Mouse (Mus musculus): ENCODE data around the gene Ints11.

Ints11 gene

GRCm38 (mm10) chr4:155848434-155849095, 20.8 kb upstream of the Ints11 start:
- DNase-seq (ENCODE audit: low spot score in 2 of 2): no peak

DNA sequence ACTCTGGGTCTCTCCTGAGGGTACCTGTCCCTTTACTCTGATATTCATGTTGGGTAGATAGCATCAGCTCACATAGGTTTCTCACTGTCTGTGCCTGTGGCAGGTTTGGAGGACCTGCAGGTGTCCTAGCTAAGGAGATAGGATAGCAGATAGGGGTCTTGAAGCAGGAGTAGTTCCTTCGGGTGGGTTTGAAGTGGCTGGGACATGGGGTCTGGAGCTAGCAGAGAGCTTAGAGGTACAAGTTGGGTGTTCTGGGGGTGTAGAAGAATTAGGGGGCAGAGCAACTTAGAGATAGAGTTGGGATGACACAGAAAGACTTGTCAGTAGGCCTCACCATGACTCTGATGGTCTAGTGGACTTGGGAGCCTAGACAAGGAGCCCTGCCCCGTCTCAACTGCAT, 20.0 kb upstream of the Ints11 start:
- DNase-seq (ENCODE audit: low spot score in 2 of 2): no peak

DNA sequence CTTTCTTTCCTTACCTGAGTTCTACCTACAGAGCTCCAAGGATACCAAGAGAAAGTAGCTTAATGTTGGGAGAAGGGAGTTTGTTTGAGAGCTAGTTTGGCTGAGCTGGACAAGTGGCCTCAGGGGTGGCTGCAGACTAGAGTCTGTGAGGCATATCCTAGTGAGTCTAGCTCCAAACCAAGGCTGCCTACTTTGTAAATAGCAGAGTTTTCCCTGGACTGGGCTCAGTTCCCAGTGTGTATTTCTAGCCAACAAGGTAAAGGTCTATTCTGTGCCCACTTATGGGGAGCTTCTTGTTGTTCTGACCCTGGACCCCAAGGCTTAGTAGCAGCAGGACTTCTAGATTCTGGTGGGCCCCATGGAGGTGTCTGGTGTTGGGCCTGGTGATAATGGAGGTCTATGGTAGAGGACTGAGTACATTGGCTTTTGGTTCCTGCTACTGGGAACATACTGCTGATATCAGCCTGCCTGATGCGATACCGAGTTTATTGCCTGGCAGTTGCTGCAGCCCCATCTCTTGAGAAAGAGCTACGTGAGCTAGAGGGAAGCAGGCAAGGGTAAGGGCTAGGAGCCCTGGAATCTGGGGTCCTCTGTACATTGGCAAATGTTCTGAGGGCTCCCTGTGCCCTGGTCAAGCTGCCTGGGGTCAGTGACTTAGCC, 19.4 kb upstream of the Ints11 start:
- no peak for DNase-seq (ENCODE audit: low spot score in 2 of 2)

- DNase-seq (ENCODE audit: low spot score in 2 of 2): no peak
Observed at GRCm38 (mm10) chr4:155851368-155851767, 18.0 kb upstream of the Ints11 start.

DNA sequence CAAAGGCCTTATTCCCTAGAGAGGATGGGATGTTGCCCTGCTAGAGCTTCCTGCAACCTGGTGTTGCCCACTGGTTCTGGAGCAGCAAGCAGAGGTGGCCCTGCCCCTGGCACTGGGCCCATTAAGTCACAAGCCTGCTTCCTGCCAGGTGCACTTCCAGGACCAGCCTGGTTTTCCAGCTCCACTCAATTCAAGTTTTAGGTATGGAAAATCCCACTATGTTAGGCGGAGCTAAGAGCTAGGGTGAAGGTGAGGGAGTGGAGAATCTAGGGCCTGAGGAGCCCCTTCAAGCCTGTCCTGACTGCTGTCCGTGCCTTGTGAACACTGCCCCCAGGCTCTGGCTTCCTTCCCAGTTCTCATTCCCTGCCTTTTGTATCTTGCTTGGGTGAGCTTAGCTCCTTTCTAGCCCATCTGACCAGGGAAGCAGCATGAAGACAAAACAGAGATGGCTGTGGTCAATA, 17.4 kb upstream of the Ints11 start:
- DNase-seq (ENCODE audit: low spot score in 2 of 2): no peak

DNA sequence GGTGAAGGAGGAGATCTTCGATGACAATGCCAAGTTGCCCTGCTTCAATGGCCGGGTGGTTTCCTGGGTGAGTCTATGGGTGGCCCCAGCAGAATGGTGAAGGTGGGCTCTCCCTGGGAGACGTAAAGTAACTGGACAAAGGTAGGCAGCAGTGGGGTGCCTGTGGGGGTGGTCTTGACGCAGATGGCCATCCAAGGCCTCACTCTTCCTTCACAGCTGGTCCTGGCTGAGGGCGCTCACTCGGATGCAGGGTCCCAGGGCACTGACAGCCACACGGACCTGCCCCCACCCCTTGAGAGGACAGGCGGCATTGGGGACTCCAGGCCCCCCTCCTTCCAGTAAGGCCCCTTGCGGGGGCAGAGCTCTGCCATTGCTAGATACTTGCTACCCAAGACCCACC, 15.9 kb upstream of the Ints11 start:
- DNase-seq (ENCODE audit: low spot score in 2 of 2): no peak

DNA sequence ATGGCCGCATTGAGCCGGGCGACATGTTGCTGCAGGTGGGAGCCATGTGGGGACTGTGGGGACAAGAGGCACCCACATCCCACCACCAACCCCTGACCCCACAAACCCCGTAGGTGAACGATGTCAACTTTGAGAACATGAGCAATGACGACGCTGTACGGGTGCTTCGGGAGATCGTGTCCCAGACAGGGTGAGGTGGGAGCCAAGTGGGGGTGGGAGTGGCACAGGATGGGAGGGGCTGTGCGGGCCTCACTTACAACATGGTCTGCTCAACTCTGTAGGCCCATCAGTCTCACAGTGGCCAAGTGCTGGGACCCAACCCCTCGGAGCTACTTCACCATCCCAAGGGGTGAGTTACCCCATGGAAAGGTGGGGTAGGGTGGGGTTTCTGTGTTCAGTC, 14.4 kb upstream of the Ints11 start:
- DNase-seq (ENCODE audit: low spot score in 2 of 2): no peak

DNA sequence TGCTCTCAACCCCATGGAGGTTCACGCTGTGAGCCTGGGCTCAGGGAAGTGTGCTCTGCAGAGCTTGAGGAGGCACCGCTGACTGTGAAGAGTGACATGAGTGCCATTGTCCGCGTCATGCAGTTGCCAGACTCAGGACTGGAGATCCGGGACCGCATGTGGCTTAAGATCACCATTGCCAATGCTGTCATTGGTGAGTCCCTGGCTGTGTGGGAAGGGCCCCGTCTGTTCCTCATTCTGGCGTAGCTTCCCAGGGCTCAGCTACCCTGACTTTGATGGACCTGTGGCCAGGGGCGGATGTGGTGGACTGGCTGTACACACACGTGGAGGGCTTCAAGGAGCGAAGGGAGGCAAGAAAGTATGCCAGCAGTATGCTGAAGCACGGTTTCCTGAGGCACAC, 13.3 kb upstream of the Ints11 start:
- no peak for DNase-seq (ENCODE audit: low spot score in 2 of 2)

GRCm38 (mm10) chr4:155856881-155857280, 12.5 kb upstream of the Ints11 start:
- DNase-seq (ENCODE audit: low spot score in 2 of 2): no peak

GRCm38 (mm10) chr4:155859318-155859717, 10.0 kb upstream of the Ints11 start:
- DNase-seq (ENCODE audit: low spot score in 2 of 2): no peak

- DNase-seq (ENCODE audit: low spot score in 2 of 2): no peak
Observed at GRCm38 (mm10) chr4:155861787-155862186, 7.6 kb upstream of the Ints11 start.

GRCm38 (mm10) chr4:155863001-155863400, 6.3 kb upstream of the Ints11 start, which contains the start of gene Tas1r3:
Tas1r3 (minus strand) TSS chr4:155863362.
- DNase-seq (ENCODE audit: low spot score in 2 of 2): no peak

DNA sequence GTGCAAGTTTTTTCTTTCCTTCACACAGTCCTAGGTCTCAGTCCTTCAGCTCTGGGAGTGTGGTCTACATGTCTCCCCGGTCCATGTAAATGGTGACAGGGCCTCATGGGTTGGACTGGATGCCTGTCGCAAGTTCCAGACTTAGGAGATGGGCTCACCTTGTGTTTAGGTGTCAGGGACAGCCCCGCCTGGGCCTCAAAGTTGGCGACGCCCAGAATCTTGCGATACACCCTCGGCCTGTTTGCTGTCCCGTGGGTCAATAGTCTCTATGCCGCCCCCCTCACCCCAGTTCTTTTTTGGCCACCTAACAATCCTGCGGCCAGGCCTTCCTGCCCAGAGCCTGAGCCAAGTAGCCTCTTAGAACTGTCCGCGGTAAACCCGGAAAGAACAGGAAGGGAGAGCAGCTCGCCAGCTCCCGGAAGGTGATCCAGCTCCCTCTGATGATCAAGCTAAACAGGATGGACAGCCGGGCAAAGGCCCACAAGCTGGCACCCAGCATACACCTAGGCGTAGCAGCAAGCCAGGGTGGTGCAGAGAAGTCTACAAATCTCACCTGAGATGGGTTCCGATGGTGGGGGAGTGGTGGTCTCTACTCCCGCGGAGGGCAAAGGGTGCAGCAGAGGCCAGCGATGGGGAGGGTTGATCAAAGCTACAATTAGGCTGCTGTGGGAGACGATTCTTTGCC, 590 bp upstream of the Ints11 start:
- no peak for DNase-seq (ENCODE audit: low spot score in 2 of 2)

DNA sequence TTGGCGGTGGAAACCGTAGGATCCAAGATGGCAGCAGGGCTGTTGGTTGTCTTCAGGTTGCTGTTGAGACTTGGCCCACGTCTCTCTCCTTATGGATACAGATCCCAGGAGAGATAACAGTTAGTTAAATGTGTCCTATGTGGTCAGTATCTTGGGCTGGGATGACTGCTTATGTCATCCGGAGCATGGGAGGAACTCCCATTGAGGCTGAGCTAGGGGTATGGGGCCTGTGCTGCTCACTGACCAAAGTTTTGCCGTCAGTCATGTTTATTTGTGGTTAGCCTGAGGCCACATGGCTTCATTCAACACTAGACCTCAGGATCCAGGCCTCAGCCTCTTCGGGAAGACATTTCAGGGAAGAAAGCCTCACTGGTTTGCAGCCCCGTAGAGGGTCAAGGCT, 2.1 kb downstream of the Ints11 start:
- no peak for DNase-seq (ENCODE audit: low spot score in 2 of 2)

- no peak for DNase-seq (ENCODE audit: low spot score in 2 of 2)
Observed at GRCm38 (mm10) chr4:155883587-155883986, 14.2 kb downstream of the Ints11 start.

GRCm38 (mm10) chr4:155886330-155886729, 17.0 kb downstream of the Ints11 start:
- DNase-seq (ENCODE audit: low spot score in 2 of 2): no peak

GRCm38 (mm10) chr4:155887674-155888073, 18.3 kb downstream of the Ints11 start:
- DNase-seq (ENCODE audit: low spot score in 2 of 2): no peak

GRCm38 (mm10) chr4:155888181-155888580, 18.8 kb downstream of the Ints11 start:
- DNase-seq (ENCODE audit: low spot score in 2 of 2): no peak

GRCm38 (mm10) chr4:155889316-155889715, 20.0 kb downstream of the Ints11 start:
- DNase-seq (ENCODE audit: low spot score in 2 of 2): no peak

GRCm38 (mm10) chr4:155891011-155891471, 21.7 kb downstream of the Ints11 start:
- no peak for DNase-seq (ENCODE audit: low spot score in 2 of 2)

- DNase-seq (ENCODE audit: low spot score in 2 of 2): peak; percentile 96
Observed at GRCm38 (mm10) chr4:155891551-155892001, 22.2 kb downstream of the Ints11 start, which contains the start of the genes Pusl1 and Acap3. Pusl1 (minus strand) TSS chr4:155891781. Acap3 (plus strand) TSS chr4:155891822.

GRCm38 (mm10) chr4:155892017-155892416, 22.7 kb downstream of the Ints11 start:
- peak; percentile 69 to 78 for DNase-seq (ENCODE audit: low spot score in 2 of 2)

Data from right cerebral cortex, adult 2 months (tissue).